Mouse (Mus musculus) neural tube, embryonic 15.5 days (tissue): ENCODE data around the gene Defb45. TPM values are rescaled to one million over a fixed set of nuclear protein-coding genes. Genes with fewer than 3 reads are reported as not detected.

Source experiments
- ATAC-seq: fragments of 200-750 bp; cut with Nextera tagmentation; 2 replicates; pipeline ENCODE4 v1.8.0; 2017; ENCODE audit warnings: mild to moderate bottlenecking, moderate TSS enrichment, moderate library complexity; ENCODE audit not compliant: low FRiP score
- H3K27ac ChIP-seq: fragments of 300-500 bp; sonication (generic); replicated peaks from 2 replicates; pipeline ENCODE4 v1.5.1; 2015; ENCODE audit warnings: mild to moderate bottlenecking, inconsistent platforms
- H3K27me3 ChIP-seq: fragments of 300-500 bp; sonication (generic); replicated peaks from 2 replicates; pipeline ENCODE4 v1.6.1; 2015; ENCODE audit warnings: inconsistent platforms
- H3K36me3 ChIP-seq: fragments of 300-500 bp; sonication (generic); 2 replicates; pipeline ENCODE4 v1.6.1; 2015; ENCODE audit warnings: inconsistent platforms
- H3K4me1 ChIP-seq: fragments of 300-500 bp; sonication (generic); 2 replicates; pipeline ENCODE4 v1.6.1; 2015; ENCODE audit warnings: inconsistent platforms
- H3K4me2 ChIP-seq: fragments of 300-500 bp; sonication (generic); 2 replicates; pipeline ENCODE4 v1.6.1; 2015; ENCODE audit warnings: inconsistent platforms, mild to moderate bottlenecking, moderate library complexity
- H3K4me3 ChIP-seq: fragments of 300-500 bp; sonication (generic); replicated peaks from 2 replicates; pipeline ENCODE4 v1.5.1; 2015; ENCODE audit warnings: mild to moderate bottlenecking, inconsistent platforms
- H3K9ac ChIP-seq: fragments of 300-500 bp; sonication (generic); replicated peaks from 2 replicates; pipeline ENCODE4 v1.6.1; 2015; ENCODE audit warnings: mild to moderate bottlenecking, inconsistent platforms
- H3K9me3 ChIP-seq: fragments of 300-500 bp; sonication (generic); replicated peaks from 2 replicates; pipeline ENCODE4 v1.6.1; 2016; ENCODE audit warnings: inconsistent platforms
- WGBS: fragments of 180-500 bp; shearing (Covaris S2); methylation state at CpG from one replicate; pipeline ENCODE4 v1.1.7; 2015; ENCODE audit warnings: mixed read lengths; 5-methylcytosine and 5-hydroxymethylcytosine counted together
- polyA plus RNA-seq: library from polyadenylated mRNA; unstranded; fragments of >200 nt; fragmentation: Nextera tagmentation; extraction: Ambion mirVana; gene quantifications from 2 replicates; pipeline ENCODE4 v1.2.1, GENCODE M21; 2015

Gene Defb45
- polyA plus RNA-seq, 1 experiment from 2014 or later, result not detected

DNA sequence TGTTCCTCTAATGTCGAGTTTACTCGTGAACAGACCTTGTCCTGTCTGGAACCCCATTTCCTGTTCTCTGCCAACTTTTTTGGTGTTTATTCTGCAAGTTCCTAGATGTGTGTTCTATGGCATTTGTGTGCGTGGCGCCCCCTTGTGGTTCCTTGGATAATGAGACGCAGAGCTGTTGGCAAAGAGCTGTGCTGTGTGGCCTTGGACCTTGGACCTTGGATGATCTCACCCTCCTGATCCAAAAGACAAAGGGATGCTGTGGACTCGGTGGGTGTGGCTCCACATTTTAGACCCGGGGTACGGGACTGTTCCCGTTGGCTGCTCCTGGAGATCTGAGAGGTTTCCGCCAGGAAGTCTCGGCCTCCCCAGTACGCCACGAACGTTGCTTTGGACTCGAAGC, 4.9 kb upstream of the Defb45 start, which contains the start of gene Defb36:
Gene Defb36, plus strand, starts transcription at position 271 of the 400 bp plus-strand sequence.
- Histone ChIP-seq H3K4me2 (no peak within 1 kb of the TSS), H3K4me1 (no peaks in the 10 kb centered on the region), H3K36me3 (no peaks in the 10 kb centered on the region), H3K9me3 (no peaks in the 10 kb centered on the region), H3K27ac (no peak within 1 kb of the TSS), H3K4me3 (no peak within 1 kb of the TSS), H3K27me3 (no peaks in the 10 kb centered on the region), H3K9ac (no peak within 1 kb of the TSS)
- no peak for ATAC-seq
- 84% methylated on average over 15 of the region's 15 CpGs for WGBS

DNA sequence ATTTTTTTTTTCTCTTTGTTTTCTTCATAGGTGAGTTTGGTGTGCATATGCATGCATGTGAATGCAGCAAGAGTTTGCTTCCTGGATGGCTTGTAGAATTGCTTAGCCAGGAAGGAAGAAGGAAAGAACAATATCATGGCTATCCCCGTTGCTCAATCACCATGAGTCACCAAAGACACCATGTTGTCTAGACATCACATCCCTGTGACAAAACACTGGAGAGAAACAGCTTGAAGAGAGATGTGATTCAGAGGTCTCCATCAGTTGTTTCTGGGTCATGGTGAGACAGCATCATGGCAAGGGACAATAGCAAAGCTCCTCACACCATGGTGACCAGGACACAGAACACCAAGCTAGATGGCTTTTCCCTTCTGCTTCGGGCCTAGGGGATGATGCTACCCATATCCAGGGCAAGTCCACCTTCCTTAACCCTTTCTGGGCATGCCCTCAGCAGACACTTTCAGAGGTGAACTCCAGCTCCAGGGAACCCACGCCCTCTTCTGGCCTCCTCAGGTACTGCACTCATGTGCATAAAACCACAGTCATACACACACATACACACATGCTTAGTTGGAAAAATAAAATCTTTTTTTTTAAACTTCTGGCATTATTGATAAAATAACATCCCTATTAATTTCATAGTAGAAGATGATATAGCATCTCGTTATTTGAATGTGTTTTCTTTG, 2.2 kb upstream of the Defb45 start:
- H3K27me3 ChIP-seq, result no peaks in the 10 kb centered on the region
- H3K4me1 ChIP-seq, result no peaks in the 10 kb centered on the region
- H3K27ac ChIP-seq, result no peak overlapping the region
- no peak overlapping the region for H3K9ac ChIP-seq
- ATAC-seq, result no peak
- H3K36me3 ChIP-seq, result no peaks in the 10 kb centered on the region
- H3K4me3 ChIP-seq, result no peak overlapping the region
- no peaks in the 10 kb centered on the region for H3K9me3 ChIP-seq
- WGBS, result 79% methylated on average over 4 of the region's 4 CpGs
- H3K4me2 ChIP-seq, result no peak overlapping the region

- ATAC-seq, result no peak
- H3K36me3 ChIP-seq, result no peaks in the 10 kb centered on the region
- no peak overlapping the region for H3K9ac ChIP-seq
- no peak overlapping the region for H3K4me3 ChIP-seq
- H3K4me1 ChIP-seq, result no peaks in the 10 kb centered on the region
- no peak overlapping the region for H3K4me2 ChIP-seq
- no peak overlapping the region for H3K27ac ChIP-seq
- no peaks in the 10 kb centered on the region for H3K9me3 ChIP-seq
- WGBS, result 74% methylated on average over 6 of the region's 6 CpGs
- no peaks in the 10 kb centered on the region for H3K27me3 ChIP-seq
Measured at GRCm38 (mm10) chr2:152600076-152600475, 877 bp upstream of the Defb45 start.

DNA sequence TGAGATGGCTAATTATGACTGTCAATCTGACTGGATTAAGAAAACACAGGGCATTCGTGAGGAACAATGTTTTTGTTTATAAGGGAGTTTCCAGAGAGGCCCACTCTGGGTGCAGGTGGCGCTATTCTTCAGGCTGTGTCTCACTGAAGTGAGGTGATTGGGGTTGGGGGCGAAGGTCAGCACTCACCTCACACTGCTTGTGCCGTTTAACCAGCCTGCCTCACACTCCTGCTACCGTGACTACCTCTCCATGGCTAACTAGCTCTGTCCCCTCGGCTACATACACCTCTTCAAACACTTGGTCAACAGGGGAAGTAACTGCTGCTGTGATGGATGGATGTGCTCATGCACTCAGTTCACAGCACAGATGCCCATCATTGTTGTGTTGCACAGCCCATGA, 10.2 kb downstream of the Defb45 start:
- ATAC-seq, result no peak
- WGBS, result 56% methylated on average over 6 of the region's 6 CpGs

DNA sequence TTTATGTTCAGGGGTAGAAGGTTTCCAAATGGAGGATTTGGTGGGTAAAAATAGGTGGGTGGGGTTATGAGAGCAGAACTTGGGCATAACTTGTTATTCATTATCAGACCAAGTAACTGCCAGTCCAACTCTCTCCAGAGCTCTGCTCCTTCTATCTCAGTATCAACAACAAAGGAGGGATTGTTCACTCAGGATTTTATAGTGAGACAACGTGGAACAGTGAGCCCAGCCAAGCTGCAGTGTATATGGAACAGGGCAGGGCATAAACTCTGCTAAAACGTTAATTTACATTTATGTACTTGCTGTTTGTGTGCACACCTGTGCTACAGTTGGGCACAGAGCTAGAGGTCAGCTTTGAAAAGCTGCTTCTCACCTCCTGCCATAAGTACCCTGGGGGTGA, 10.7 kb downstream of the Defb45 start:
- no peak overlapping the region for H3K9ac ChIP-seq
- H3K4me1 ChIP-seq, result no peaks in the 10 kb centered on the region
- 53% methylated on average over 2 of the region's 2 CpGs for WGBS
- H3K4me2 ChIP-seq, result no peak overlapping the region
- no peaks in the 10 kb centered on the region for H3K9me3 ChIP-seq
- ATAC-seq, result no peak
- no peak overlapping the region for H3K4me3 ChIP-seq
- no peaks in the 10 kb centered on the region for H3K27me3 ChIP-seq
- H3K27ac ChIP-seq, result no peak overlapping the region
- no peaks in the 10 kb centered on the region for H3K36me3 ChIP-seq

More for the DNA sequence above, 10.2 kb downstream of the Defb45 start:
- Histone ChIP-seq H3K27me3 (no peaks in the 10 kb centered on the region), H3K36me3 (no peaks in the 10 kb centered on the region), H3K9ac (no peak overlapping the region), H3K4me3 (no peak overlapping the region), H3K4me2 (no peak overlapping the region), H3K4me1 (no peaks in the 10 kb centered on the region), H3K9me3 (no peaks in the 10 kb centered on the region), H3K27ac (no peak overlapping the region)

DNA sequence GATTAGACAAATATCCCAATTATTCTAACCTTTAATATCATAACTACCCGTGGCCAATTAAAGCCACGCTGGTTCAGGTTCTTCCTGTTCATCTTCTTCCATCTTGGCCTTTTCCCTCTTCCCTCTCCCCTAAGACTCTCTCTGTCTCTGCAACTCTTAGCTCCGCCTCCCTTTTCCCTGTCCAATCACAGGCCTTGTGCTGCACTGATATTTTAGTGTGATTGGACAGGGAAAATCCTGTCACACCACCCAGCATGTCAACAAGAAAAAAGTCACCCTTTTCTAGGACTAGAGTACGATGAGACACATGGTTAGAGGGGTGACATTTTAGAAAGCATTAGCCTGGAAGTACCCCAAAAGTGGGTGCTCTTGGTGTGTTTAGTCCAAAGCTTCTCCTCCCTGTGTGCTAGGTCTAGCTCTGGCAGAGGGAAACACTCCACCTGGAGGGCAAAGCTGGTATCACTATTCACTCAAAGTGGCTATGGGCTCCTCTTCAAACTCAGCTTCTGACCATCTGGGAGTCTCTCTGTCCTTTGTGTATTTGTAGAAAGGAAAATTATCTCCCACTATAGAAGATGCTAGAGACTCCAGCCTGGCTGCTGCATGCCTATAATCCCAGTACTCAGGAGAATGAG, 12.2 kb downstream of the Defb45 start:
- Histone ChIP-seq H3K27me3 (no peaks in the 10 kb centered on the region), H3K4me3 (no peak overlapping the region), H3K9ac (no peak overlapping the region), H3K4me1 (no peaks in the 10 kb centered on the region), H3K36me3 (no peaks in the 10 kb centered on the region), H3K9me3 (no peaks in the 10 kb centered on the region), H3K4me2 (no peak overlapping the region), H3K27ac (no peak overlapping the region)
- ATAC-seq, result no peak
- 81% methylated on average over 4 of the region's 4 CpGs for WGBS

GRCm38 (mm10) chr2:152580612-152581011, 18.6 kb downstream of the Defb45 start:
- Histone ChIP-seq H3K27me3 (no peaks in the 10 kb centered on the region), H3K4me2 (no peak overlapping the region), H3K9me3 (no peaks in the 10 kb centered on the region), H3K9ac (no peak overlapping the region), H3K4me3 (no peak overlapping the region), H3K4me1 (no peaks in the 10 kb centered on the region), H3K36me3 (no peaks in the 10 kb centered on the region), H3K27ac (no peak overlapping the region)
- WGBS, result 91% methylated on average over 11 of the region's 11 CpGs
- ATAC-seq, result no peak

GRCm38 (mm10) chr2:152580107-152580506, 19.1 kb downstream of the Defb45 start, which contains the start of gene Defb19:
Gene Defb19, minus strand, starts transcription at chr2:152580312.
- Histone ChIP-seq H3K9me3 (no peaks in the 10 kb centered on the region), H3K4me1 (no peaks in the 10 kb centered on the region), H3K4me3 (no peak within 1 kb of the TSS), H3K36me3 (no peaks in the 10 kb centered on the region), H3K9ac (no peak within 1 kb of the TSS), H3K27me3 (no peaks in the 10 kb centered on the region), H3K27ac (no peak within 1 kb of the TSS), H3K4me2 (no peak within 1 kb of the TSS)
- WGBS, result 84% methylated on average over 7 of the region's 7 CpGs
- ATAC-seq, result no peak

GRCm38 (mm10) chr2:152573484-152573883, 25.7 kb downstream of the Defb45 start:
- no peak for ATAC-seq

GRCm38 (mm10) chr2:152572114-152572794, 26.9 kb downstream of the Defb45 start, which contains the start of gene Defb21:
Gene Defb21, plus strand, starts transcription at chr2:152572744.
- Histone ChIP-seq H3K9me3 (no peaks in the 10 kb centered on the region), H3K9ac (no peak within 1 kb of the TSS), H3K27ac (no peak within 1 kb of the TSS), H3K4me2 (no peak within 1 kb of the TSS), H3K4me3 (no peak within 1 kb of the TSS), H3K4me1 (no peaks in the 10 kb centered on the region), H3K36me3 (no peaks in the 10 kb centered on the region), H3K27me3 (no peaks in the 10 kb centered on the region)
- ATAC-seq, result no peak
- 67% methylated on average over 11 of the region's 11 CpGs for WGBS

More at GRCm38 (mm10) chr2:152573484-152573883, 25.7 kb downstream of the Defb45 start:
- 93% methylated on average over 8 of the region's 8 CpGs for WGBS
- H3K9me3 ChIP-seq, result no peaks in the 10 kb centered on the region
- H3K27me3 ChIP-seq, result no peaks in the 10 kb centered on the region
- no peaks in the 10 kb centered on the region for H3K36me3 ChIP-seq
- no peak overlapping the region for H3K9ac ChIP-seq
- no peak overlapping the region for H3K27ac ChIP-seq
- H3K4me3 ChIP-seq, result no peak overlapping the region
- H3K4me1 ChIP-seq, result no peaks in the 10 kb centered on the region
- no peak overlapping the region for H3K4me2 ChIP-seq

DNA sequence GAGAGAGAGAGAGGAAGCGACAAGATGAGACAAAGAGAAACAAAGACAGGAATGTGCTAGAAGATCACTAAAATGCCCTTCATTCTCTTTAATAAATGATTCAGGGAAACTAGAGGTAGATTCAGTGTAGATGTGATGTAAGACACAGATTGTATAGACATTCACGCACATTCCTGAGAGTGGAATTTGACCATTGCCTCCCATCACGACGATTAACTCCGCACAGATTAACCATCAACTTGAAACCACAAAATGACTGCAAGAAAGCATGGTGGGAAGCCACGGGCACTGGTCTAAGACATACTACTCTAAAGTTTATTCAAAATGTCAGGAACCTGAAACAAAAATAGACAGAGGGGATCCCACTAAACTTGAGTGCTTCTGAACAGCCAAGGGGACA, 28.9 kb downstream of the Defb45 start:
- Histone ChIP-seq H3K27me3 (no peaks in the 10 kb centered on the region), H3K9ac (no peak overlapping the region), H3K4me3 (no peak overlapping the region), H3K9me3 (no peaks in the 10 kb centered on the region), H3K4me1 (no peaks in the 10 kb centered on the region), H3K27ac (no peak overlapping the region), H3K4me2 (no peak overlapping the region), H3K36me3 (no peaks in the 10 kb centered on the region)
- 76% methylated on average over 6 of the region's 6 CpGs for WGBS
- no peak for ATAC-seq

DNA sequence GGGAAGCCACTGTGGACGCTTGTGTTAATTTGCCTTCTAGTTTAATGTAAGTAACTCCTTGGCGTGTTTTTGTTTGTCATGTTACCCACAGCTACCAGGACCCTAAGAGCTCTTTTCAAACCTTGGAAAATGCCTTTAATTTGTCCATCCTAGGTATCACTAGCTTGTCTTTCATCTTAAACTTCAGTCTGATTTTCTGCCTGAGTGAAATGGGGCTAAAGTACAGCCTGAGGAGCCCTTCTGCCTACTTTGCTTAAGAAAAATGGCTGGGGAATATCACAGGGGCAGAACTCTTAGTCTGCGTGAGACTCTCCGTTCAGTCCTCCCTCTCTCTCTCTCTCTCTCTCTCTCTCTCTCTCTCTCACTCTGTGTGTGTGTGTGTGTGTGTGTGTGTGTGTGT, 29.3 kb downstream of the Defb45 start:
- H3K27me3 ChIP-seq, result no peaks in the 10 kb centered on the region
- no peaks in the 10 kb centered on the region for H3K9me3 ChIP-seq
- H3K4me1 ChIP-seq, result no peaks in the 10 kb centered on the region
- H3K36me3 ChIP-seq, result no peaks in the 10 kb centered on the region
- H3K9ac ChIP-seq, result no peak overlapping the region
- WGBS, result 77% methylated on average over 4 of the region's 4 CpGs
- ATAC-seq, result no peak
- no peak overlapping the region for H3K4me2 ChIP-seq
- no peak overlapping the region for H3K27ac ChIP-seq
- H3K4me3 ChIP-seq, result no peak overlapping the region
